Mouse (Mus musculus) frontal cortex, postnatal 10 days (tissue): ENCODE results near the gene Angel1.

Experiments
- DNase-seq, 2 experiments: peaks; one replicate each; pipeline ENCODE4 v3.0.0; 2022; ENCODE audit warnings: low spot score in 2 of 2, mixed read lengths in 1 of 2

Gene Angel1

DNA sequence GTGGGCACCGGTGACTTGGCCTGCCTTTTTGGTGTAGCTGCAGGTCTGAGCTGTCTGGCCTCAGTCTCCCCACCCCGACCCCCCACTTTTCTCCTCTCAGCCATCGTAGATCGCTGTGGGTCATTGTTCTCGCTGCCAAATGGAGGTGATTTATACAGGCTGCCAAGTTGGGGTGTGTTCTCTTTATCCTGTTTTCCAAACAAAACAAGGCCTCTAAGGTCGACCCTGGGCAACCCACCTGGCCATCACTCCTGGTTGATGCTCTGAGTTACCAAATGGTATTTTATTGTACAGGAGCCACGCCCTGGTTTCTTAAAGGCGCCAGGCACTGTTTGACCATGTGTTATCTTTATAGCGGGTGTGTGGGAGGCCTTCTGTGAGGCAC, 46.7 kb downstream of the Angel1 start:
- no peak for DNase-seq

DNA sequence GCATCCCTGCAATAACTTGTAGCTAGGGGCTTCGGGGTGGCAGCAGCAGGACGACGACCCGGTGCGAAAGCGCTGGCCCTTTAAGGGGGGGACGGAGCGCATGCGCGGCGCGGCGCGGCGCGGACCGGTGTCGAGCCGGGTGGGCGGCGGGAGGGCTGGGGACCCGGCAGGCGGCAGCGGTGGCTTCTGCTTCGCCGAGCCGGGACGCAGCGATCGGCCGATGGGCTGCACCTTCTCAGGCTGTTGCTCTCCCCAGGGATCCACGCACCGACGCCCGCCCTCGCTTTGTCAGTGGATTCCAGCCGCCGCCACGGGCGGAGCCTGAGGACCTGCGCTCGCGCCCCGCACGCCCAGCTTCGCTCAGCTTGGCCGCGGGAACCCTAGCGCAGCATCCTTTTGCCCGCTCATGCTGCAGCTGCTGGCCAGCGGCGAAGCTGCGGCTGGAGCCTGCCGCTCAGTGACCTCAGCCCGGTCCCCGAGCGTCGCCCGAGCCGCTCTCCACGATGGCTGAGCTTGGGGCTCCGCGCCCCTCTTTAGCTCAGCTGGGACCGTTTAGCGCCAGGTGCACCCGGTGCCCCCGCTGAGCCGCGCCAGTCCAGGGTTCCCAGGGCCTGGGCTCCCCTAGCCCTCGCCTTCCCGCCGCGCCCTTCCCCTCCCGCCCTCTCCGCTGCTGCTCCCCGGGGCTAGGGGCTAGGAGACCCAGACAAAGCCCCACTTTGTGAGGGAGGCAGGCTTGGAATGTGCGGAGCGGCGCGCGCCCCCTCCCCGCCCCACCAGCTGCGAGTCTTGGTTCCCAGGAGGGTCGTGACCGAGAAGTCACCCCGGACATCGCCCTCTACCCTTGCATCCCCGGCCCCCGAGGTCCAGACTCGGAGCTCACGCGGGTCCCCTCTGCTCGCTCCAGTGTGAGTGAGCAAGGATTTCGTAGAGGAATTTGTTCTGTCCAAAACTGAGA, 47.4 kb downstream of the Angel1 start, which contains the start of gene Vash1:
Gene Vash1 (plus strand): TSS at position 110 of the 955 bp plus-strand sequence.
- DNase-seq: peak in 1 of 2 experiments; percentile 76

DNA sequence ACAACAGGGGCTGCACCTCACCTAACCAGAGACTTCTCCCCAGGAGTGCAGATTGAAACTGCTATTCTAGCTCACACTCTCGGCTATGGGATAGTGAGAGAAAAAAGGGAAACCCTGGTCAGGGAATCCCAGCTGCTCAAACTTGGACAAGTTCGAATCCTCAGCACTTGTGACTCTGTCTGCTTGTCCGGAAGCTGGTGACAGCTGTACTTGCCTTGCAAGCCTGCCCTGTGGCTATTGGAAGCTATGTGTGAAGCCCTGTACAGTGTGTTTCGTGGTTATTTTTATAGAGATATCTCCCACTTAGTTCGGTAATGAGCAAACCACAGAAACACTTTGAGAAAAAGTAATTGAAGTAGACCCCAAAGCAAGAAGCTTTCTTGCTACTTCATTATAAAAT, 53.8 kb downstream of the Angel1 start:
- no peak for DNase-seq

DNA sequence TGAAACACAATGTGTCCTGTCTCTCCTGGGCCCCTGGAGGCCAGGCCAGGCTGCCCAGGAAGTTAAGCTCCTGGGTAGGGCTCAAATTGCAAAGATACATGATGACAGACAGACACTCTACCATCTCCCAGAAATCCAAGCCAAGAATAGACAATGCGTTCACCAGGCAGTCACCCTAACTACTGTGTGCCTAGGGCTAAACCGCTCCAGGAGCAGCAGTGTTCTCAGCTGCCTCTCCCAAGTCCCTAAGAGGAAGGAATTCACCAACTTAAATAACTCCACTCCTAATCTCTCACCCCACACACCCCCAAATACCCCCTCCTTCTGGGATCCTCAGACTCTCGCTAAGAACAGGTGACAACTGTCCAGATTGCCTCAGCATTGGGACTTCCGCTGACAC, 54.2 kb downstream of the Angel1 start:
- no peak for DNase-seq

DNA sequence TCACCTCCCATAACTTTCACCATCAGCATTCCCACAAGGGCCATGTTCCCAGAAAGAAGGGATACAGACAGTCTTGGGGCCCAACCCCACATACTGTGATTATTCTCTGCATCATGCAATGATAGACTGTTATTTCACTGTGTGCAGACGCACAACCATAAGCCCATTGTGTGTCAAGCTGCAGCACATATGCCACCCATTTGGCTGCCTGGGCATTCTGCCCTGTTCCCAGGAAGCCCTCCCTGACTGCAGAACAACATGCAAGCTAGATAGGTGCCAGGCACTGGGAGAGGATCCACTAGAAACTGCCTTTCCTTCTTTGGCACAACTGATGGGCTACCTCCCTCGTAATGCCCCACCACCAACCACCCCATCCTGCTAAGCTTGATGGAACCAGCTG, 57.9 kb downstream of the Angel1 start:
- DNase-seq: no peak

DNA sequence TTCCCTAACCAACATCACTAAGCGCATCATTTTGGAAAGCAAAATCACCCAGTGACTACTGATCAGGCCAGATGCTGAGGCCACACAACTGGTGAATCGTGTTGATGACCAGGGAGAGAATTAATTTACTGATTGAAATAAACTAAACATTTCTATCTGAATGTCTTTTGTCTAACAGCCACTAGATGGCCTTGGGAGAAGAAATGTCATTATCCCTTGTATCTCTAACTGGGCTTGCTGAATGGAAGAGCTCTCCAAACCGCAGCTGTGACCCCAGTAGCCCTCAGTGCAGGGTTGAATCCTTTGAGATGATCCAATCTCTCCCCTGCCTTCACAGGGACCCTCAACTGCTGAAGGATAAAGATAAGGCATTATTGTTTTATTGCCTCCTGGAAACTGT, 60.6 kb downstream of the Angel1 start:
- DNase-seq: no peak

DNA sequence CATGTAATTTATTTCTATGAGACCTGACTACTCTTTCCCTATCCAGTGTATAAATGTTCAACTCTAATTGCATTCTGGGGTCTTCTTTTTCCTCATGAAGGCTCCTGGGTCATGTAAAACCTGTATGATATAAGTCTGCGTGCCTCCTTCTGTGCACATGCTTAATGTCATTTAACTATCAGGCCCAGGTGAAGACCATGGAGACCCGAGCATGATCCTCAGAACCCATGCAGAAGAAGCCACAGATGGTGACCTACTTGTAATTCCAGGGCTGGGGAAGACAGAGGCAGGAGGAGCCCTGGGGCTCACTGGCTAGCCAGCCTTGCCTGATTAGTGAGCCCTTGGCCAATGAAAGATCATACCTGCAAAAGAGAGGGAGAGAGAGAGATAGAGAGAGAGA, 65.8 kb downstream of the Angel1 start:
- no peak for DNase-seq

DNA sequence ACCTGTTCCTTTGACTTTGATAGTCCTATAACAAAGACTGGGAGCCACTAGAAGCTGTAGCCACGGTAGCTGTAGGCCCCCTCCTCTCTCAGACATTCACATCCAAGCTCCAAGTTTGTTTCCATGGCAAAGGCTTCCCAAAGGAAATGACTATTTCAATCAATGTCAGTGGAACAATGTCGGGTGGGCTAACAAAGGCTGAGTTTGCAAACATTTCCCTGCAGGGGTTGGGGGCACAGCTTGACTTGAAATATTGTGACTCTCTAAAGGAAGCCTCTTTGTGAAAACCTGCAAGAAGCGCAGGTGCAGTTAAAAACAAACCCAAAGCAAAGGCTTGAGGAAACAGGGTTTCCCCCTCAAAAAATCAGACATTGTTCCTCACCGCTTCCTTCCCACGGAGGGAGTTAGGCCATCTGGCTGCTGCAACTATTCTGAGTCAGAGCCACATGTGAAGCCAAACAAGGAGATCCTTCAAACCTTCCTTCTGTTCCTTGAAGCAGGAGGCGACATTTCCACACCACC, 66.8 kb downstream of the Angel1 start:
- no peak for DNase-seq

DNA sequence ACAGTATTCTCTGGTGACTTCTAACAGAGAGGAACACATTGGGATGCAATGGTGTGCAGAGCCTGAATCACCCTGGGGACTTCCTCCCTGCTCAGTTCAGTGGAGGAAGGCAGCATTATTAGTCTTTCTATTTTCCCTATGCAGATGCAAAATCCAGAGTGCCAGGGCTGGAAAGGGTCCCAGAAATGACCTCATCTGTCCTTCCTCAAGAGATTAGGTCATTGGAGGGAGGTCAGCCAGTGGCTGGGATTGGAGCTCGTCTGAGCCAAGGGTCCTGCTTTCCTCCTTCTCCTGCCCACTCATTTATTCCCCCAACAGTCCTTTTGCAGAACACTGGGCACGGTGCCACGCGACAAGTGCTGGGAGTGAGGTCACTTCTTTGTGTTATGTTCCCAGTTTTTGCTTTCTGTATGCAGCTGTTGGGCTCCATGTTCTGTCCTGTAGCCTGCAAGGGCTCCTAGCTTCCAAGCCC, 73.7 kb downstream of the Angel1 start:
- peak; percentile 74 to 78 for DNase-seq

DNA sequence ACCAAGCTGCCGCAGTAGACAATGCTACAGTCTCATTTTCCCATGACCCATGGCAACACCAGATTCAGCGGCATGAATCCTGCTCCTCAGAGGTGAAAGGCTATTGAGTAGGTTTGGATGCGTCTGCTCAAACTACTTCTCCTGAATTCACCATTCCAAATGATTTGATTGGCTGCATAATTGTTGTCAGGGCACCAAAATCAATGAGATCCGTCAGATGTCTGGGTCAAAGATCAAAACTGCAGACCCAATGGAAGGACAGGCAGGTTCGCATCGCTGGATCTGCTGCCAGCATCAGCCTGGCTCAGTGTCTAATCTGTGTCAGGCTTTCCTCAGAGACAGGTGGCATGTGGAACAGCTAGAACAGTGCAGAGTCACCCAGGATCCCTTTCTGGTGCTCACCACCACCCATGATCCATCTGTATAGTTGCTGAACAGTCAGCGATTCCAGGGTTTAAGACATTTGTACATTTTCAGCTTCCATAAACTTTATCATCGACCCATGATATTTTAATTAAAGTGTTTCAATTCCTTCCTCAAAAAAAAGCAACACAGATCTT, 74.9 kb downstream of the Angel1 start:
- no peak for DNase-seq
